Mouse (Mus musculus): ENCODE measurements around the gene Prr29.

GRCm38 (mm10) chr11:106374979-106375378, 9.7 kb downstream of the Prr29 start:
- TF ChIP-seq CTCF (IDR thresholded peaks at IDR 0.05; ENCODE audit: borderline replicate concordance, extremely low read depth, insufficient read depth, insufficient read length), result no peak
- TF ChIP-seq POLR2A (IDR thresholded peaks at IDR 0.05; ENCODE audit: borderline replicate concordance, extremely low read depth, insufficient read depth, insufficient read length, poor library complexity, severe bottlenecking), result no peak

Data from brain, embryonic 14.5 days (tissue).